Mouse (Mus musculus) liver, embryonic 14.5 days (tissue): ENCODE data around the gene Dennd5a. TPM values are rescaled to one million over a fixed set of nuclear protein-coding genes. Genes with fewer than 3 reads are reported as not detected.

ENCODE experiments used
- ATAC-seq: fragments of 200-750 bp; cut with Nextera tagmentation; 2 replicates; pipeline ENCODE4 v1.8.0; 2017; ENCODE audit warnings: moderate number of reproducible peaks, mild to moderate bottlenecking, moderate library complexity; ENCODE audit not compliant: insufficient read depth
- DNase-seq, 3 experiments: peaks; one replicate each; pipeline ENCODE4 v3.0.0-alpha.2; 2012 to 2013; ENCODE audit warnings: low read depth in 3 of 3, low spot score in 3 of 3
- H3K27ac ChIP-seq: fragments of 300-500 bp; sonication (generic); 2 replicates; pipeline ENCODE4 v1.5.1; 2014; ENCODE audit warnings: moderate library complexity, mild to moderate bottlenecking, control low read depth, inconsistent platforms
- H3K27me3 ChIP-seq: fragments of 300-500 bp; sonication (generic); 2 replicates; pipeline ENCODE4 v1.6.1; 2014; ENCODE audit warnings: mild to moderate bottlenecking, low read length, moderate library complexity; ENCODE audit not compliant: control insufficient read depth, insufficient read depth
- H3K36me3 ChIP-seq: fragments of 300-500 bp; sonication (generic); replicated peaks from 2 replicates; pipeline ENCODE4 v1.6.1; 2014; ENCODE audit warnings: low read depth; ENCODE audit not compliant: control insufficient read depth, insufficient read depth
- H3K4me1 ChIP-seq, 2 experiments: fragments of 200-500 bp in 1 of 2; fragments of 300-500 bp in 1 of 2; sonication (generic) in 1 of 2; replicated peaks; 2 replicates each; pipeline ENCODE4 v1.6.1; 2012 to 2014; ENCODE audit warnings: antibody characterized with exemption in 1 of 2, inconsistent platforms in 1 of 2, low read length in 1 of 2; ENCODE audit not compliant: control insufficient read depth in 2 of 2, insufficient read depth in 2 of 2
- H3K4me2 ChIP-seq: fragments of 300-500 bp; sonication (generic); 2 replicates; pipeline ENCODE4 v1.6.1; 2014; ENCODE audit warnings: low read depth, mild to moderate bottlenecking, control low read depth, moderate library complexity
- H3K4me3 ChIP-seq, 2 experiments: fragments of 200-500 bp in 1 of 2; fragments of 300-500 bp in 1 of 2; sonication (generic) in 1 of 2; 2 replicates each; pipeline ENCODE4 v1.5.1; 2012 to 2014; ENCODE audit warnings: low read depth in 2 of 2, low read length in 2 of 2, mild to moderate bottlenecking in 2 of 2, control low read depth in 1 of 2, inconsistent platforms in 1 of 2, moderate library complexity in 1 of 2; ENCODE audit not compliant: insufficient read depth in 1 of 2
- H3K9ac ChIP-seq: fragments of 300-500 bp; sonication (generic); replicated peaks from 2 replicates; pipeline ENCODE4 v1.6.1; 2014; ENCODE audit warnings: mild to moderate bottlenecking, control low read depth, moderate library complexity
- H3K9me3 ChIP-seq: fragments of 300-500 bp; sonication (generic); 2 replicates; pipeline ENCODE4 v1.6.1; 2016; ENCODE audit warnings: low read length, mixed read lengths; ENCODE audit not compliant: control insufficient read depth
- CTCF ChIP-seq: IDR thresholded peaks from 2 replicates; pipeline ENCODE4 v1.5.1; 2016; ENCODE audit warnings: antibody characterized with exemption, low read depth, control low read depth
- EP300 ChIP-seq: IDR thresholded peaks from 2 replicates; pipeline ENCODE4 v1.6.1; 2016; ENCODE audit warnings: antibody characterized with exemption, low read depth
- WGBS: fragments of 180-500 bp; shearing (Covaris S2); extraction: QIAGEN DNeasy Blood & Tissue Kit; methylation state at CpG from one replicate; pipeline ENCODE4 v1.1.7; 2014; ENCODE audit not compliant: insufficient replicate concordance; 5-methylcytosine and 5-hydroxymethylcytosine counted together
- polyA plus RNA-seq, 2 experiments: library from polyadenylated mRNA; depleted of rRNA in 1 of 2; stranded (reverse) in 1 of 2; unstranded in 1 of 2; fragments of >200 nt; fragmentation: Nextera tagmentation in 1 of 2; extraction: Ambion mirVana in 1 of 2; gene quantifications; 2 replicates each; pipeline versions ENCODE4 v1.2.1 to v1.2.3; 2012 to 2014

Dennd5a gene
- polyA plus RNA-seq, 2 experiments: 6.9 to 13.8 TPM

- Histone ChIP-seq H3K9me3 (no peaks in the 10 kb centered on the region), H3K4me2 (peak overlapping the region; percentile 20; the same call in 1 of the 2 replicates), H3K4me3 (no peak overlapping the region), H3K36me3 (no peaks in the 10 kb centered on the region), H3K4me1 (peaks cover 9 to 26% of the 10 kb centered on the region in 2 experiments), H3K27ac (no peak overlapping the region), H3K27me3 (no peaks in the 10 kb centered on the region), H3K9ac (no peak overlapping the region)
- 10% methylated on average over 7 of the region's 7 CpGs for WGBS
- peak; percentile 90 for ATAC-seq
- peak; percentile 27 to 56 (median 46) for DNase-seq
- TF ChIP-seq CTCF (no peak), EP300 (peak; percentile 84)
Measured at GRCm38 (mm10) chr7:109852752-109853212, 107.5 kb downstream of the Dennd5a start.

- DNase-seq (no peak), ATAC-seq (no peak)
- no peak overlapping the region for H3K27ac ChIP-seq
- H3K4me2 ChIP-seq: no peak overlapping the region
- WGBS: 62% methylated on average over 7 of the region's 7 CpGs
- peaks cover 9 to 26% of the 10 kb centered on the region in 2 experiments for H3K4me1 ChIP-seq
- H3K27me3 ChIP-seq: no peaks in the 10 kb centered on the region
- no peaks in the 10 kb centered on the region for H3K36me3 ChIP-seq
- TF ChIP-seq CTCF (no peak), EP300 (no peak)
- no peak overlapping the region for H3K4me3 ChIP-seq
- no peak overlapping the region for H3K9ac ChIP-seq
- H3K9me3 ChIP-seq: no peaks in the 10 kb centered on the region
Measured at GRCm38 (mm10) chr7:109852017-109852416, 108.3 kb downstream of the Dennd5a start.

GRCm38 (mm10) chr7:109850531-109850930, 109.7 kb downstream of the Dennd5a start:
- no peak for DNase-seq
- no peak overlapping the region for H3K4me3 ChIP-seq
- no peaks in the 10 kb centered on the region for H3K36me3 ChIP-seq
- peaks cover 9 to 26% of the 10 kb centered on the region in 2 experiments for H3K4me1 ChIP-seq
- H3K4me2 ChIP-seq: no peak overlapping the region
- no peak for TF ChIP-seq EP300
- no peak for TF ChIP-seq CTCF
- WGBS: 64% methylated on average over 3 of the region's 3 CpGs
- H3K27me3 ChIP-seq: no peaks in the 10 kb centered on the region
- H3K9me3 ChIP-seq: no peaks in the 10 kb centered on the region
- H3K27ac ChIP-seq: no peak overlapping the region
- ATAC-seq: no peak
- H3K9ac ChIP-seq: no peak overlapping the region

GRCm38 (mm10) chr7:109849750-109850434, 110.4 kb downstream of the Dennd5a start:
- WGBS: 58% methylated on average over 8 of the region's 8 CpGs
- Histone ChIP-seq H3K27me3 (no peaks in the 10 kb centered on the region), H3K9ac (no peak overlapping the region), H3K4me3 (no peak overlapping the region), H3K4me2 (no peak overlapping the region), H3K27ac (no peak overlapping the region), H3K36me3 (no peaks in the 10 kb centered on the region), H3K4me1 (peaks cover 9 to 26% of the 10 kb centered on the region in 2 experiments), H3K9me3 (no peaks in the 10 kb centered on the region)
- TF ChIP-seq CTCF (no peak), EP300 (no peak)
- no peak for DNase-seq
- no peak for ATAC-seq

- Histone ChIP-seq H3K4me3 (no peak overlapping the region), H3K9ac (no peak overlapping the region), H3K9me3 (no peaks in the 10 kb centered on the region), H3K4me2 (no peak overlapping the region), H3K36me3 (no peaks in the 10 kb centered on the region), H3K27me3 (no peaks in the 10 kb centered on the region), H3K27ac (no peak overlapping the region), H3K4me1 (peaks cover 9 to 24% of the 10 kb centered on the region in 2 experiments)
- no peak for ATAC-seq
- WGBS: 54% methylated on average over 11 of the region's 11 CpGs
- DNase-seq: no peak
- TF ChIP-seq CTCF (no peak), EP300 (no peak)
Measured at GRCm38 (mm10) chr7:109848867-109849733, 111.2 kb downstream of the Dennd5a start.
